Mouse (Mus musculus) liver, postnatal 0 days (tissue): Measurements from ENCODE around the gene Plekho1. TPM values are rescaled to one million over a fixed set of nuclear protein-coding genes. Genes with fewer than 3 reads are reported as not detected.
A peak's percentile ranks its signal among the peaks of the same experiment; 100 is the strongest.
"Not testable (repeated sequence)": the region's sequence is repeated elsewhere in the genome, so short reads cannot be mapped to it uniquely, and the experiment has no call there.

Experiments
- ATAC-seq: fragments of 200-750 bp; cut with Nextera tagmentation; 2 replicates; pipeline ENCODE4 v1.8.0; 2017; ENCODE audit warnings: mild to moderate bottlenecking, moderate library complexity
- DNase-seq: peaks from one replicate; pipeline ENCODE4 v3.0.0-alpha.2; 2016
- H3K27ac ChIP-seq: fragments of 300-500 bp; sonication (generic); 2 replicates; pipeline ENCODE4 v1.5.1; 2014; ENCODE audit warnings: antibody characterized with exemption, moderate library complexity, mild to moderate bottlenecking, low read depth
- H3K27me3 ChIP-seq: fragments of 300-500 bp; sonication (generic); 2 replicates; pipeline ENCODE4 v1.6.1; 2014; ENCODE audit warnings: low read length, control low read depth, mixed read lengths; ENCODE audit not compliant: insufficient read depth
- H3K36me3 ChIP-seq: fragments of 300-500 bp; sonication (generic); replicated peaks from 2 replicates; pipeline ENCODE4 v1.6.1; 2014; ENCODE audit warnings: mild to moderate bottlenecking, control low read depth, low read length, moderate library complexity, mixed read lengths; ENCODE audit not compliant: insufficient read depth
- H3K4me1 ChIP-seq: fragments of 300-500 bp; sonication (generic); 2 replicates; pipeline ENCODE4 v1.6.1; 2014; ENCODE audit warnings: antibody characterized with exemption, mild to moderate bottlenecking, control low read depth; ENCODE audit not compliant: insufficient read depth
- H3K4me2 ChIP-seq: fragments of 300-500 bp; sonication (generic); 2 replicates; pipeline ENCODE4 v1.6.1; 2014; ENCODE audit warnings: low read depth, mild to moderate bottlenecking, low read length, moderate library complexity, mixed read lengths
- H3K4me3 ChIP-seq: fragments of 300-500 bp; sonication (generic); 2 replicates; pipeline ENCODE4 v1.5.1; 2014; ENCODE audit warnings: low read depth, low read length
- H3K9ac ChIP-seq: fragments of 300-500 bp; sonication (generic); replicated peaks from 2 replicates; pipeline ENCODE4 v1.6.1; 2014; ENCODE audit warnings: mild to moderate bottlenecking, moderate library complexity
- H3K9me3 ChIP-seq: fragments of 300-500 bp; sonication (generic); 2 replicates; pipeline ENCODE4 v1.6.1; 2016; ENCODE audit warnings: mild to moderate bottlenecking, control low read depth, low read length, mixed read lengths
- CTCF ChIP-seq: sonication (generic); IDR thresholded peaks from 2 replicates; pipeline ENCODE4 v1.5.1; 2016; ENCODE audit warnings: antibody characterized with exemption, low read depth
- EP300 ChIP-seq: IDR thresholded peaks from 2 replicates; pipeline ENCODE4 v1.6.1; 2016; ENCODE audit warnings: antibody characterized with exemption, low read depth, mild to moderate bottlenecking
- WGBS: fragments of 180-500 bp; shearing (Covaris S2); extraction: QIAGEN DNeasy Blood & Tissue Kit; methylation state at CpG from one replicate; pipeline ENCODE4 v1.1.7; 2014; ENCODE audit not compliant: insufficient replicate concordance; 5-methylcytosine and 5-hydroxymethylcytosine counted together
- polyA plus RNA-seq: library from polyadenylated mRNA; unstranded; fragments of >200 nt; fragmentation: Nextera tagmentation; extraction: Ambion mirVana; gene quantifications from 2 replicates; pipeline ENCODE4 v1.2.1, GENCODE M21; 2015

Gene Plekho1
- polyA plus RNA-seq, 1 experiment from 2014 or later = 11.7 TPM

- no peak overlapping the region for H3K9ac ChIP-seq
- no peak overlapping the region for H3K4me2 ChIP-seq
- no peak for ATAC-seq
- H3K4me1 ChIP-seq = peaks cover 5% of the 10 kb centered on the region; the same call in 1 of the 2 replicates
- WGBS = 75% methylated on average over 12 of the region's 12 CpGs
- H3K9me3 ChIP-seq = no peaks in the 10 kb centered on the region
- H3K36me3 ChIP-seq = no peaks in the 10 kb centered on the region
- no peak overlapping the region for H3K4me3 ChIP-seq
- DNase-seq = no peak
- H3K27ac ChIP-seq = no peak overlapping the region
- no peaks in the 10 kb centered on the region for H3K27me3 ChIP-seq
- TF ChIP-seq EP300 = no peak
- TF ChIP-seq CTCF = no peak
Observed at GRCm38 (mm10) chr3:95980276-95980970, 15.4 kb downstream of the Plekho1 start.

- no peak overlapping the region for H3K27ac ChIP-seq
- ATAC-seq = no peak
- peaks cover 6% of the 10 kb centered on the region; the same call in 1 of the 2 replicates for H3K4me1 ChIP-seq
- no peaks in the 10 kb centered on the region for H3K36me3 ChIP-seq
- no peak for TF ChIP-seq EP300
- 0 out of 2 replicates have a peak, but pooled peaks have one; percentile 14 for TF ChIP-seq CTCF
- WGBS = 69% methylated on average over 9 of the region's 9 CpGs
- H3K9me3 ChIP-seq = no peaks in the 10 kb centered on the region
- DNase-seq = no peak
- H3K9ac ChIP-seq = no peak overlapping the region
- H3K27me3 ChIP-seq = peaks cover 10% of the 10 kb centered on the region
- no peak overlapping the region for H3K4me3 ChIP-seq
- H3K4me2 ChIP-seq = no peak overlapping the region
Observed at GRCm38 (mm10) chr3:95978265-95978664, 17.5 kb downstream of the Plekho1 start.

DNA sequence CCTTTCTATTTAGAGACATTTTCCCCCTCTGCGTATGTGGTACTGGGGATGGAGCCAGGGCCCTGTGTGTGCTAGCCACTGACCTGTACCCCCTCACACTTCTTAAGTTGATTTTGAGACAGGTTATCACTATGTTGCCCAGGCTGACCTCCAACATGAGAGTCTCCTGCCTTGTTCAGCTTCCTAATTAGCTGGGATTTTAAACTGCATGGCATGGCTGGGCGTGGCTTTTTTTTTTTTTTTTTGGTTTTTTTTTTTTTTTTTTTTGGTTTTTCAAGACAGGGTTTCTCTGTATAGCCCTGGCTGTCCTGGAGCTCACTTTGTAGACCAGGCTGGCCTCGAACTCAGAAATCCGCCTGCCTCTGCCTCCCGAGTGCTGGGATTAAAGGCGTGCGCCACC, 18.2 kb downstream of the Plekho1 start:
- ATAC-seq, H3K36me3 ChIP-seq, H3K4me1 ChIP-seq, H3K9ac ChIP-seq, H3K9me3 ChIP-seq, H3K27ac ChIP-seq, H3K4me3 ChIP-seq, DNase-seq, H3K4me2 ChIP-seq: not testable (repeated sequence)
- WGBS = 85% methylated on average over 6 of the region's 7 CpGs
- H3K27me3 ChIP-seq = peaks cover 16% of the 10 kb centered on the region

- H3K4me3 ChIP-seq = no peak overlapping the region
- no peaks in the 10 kb centered on the region for H3K9me3 ChIP-seq
- no peak overlapping the region for H3K4me2 ChIP-seq
- peaks cover 21% of the 10 kb centered on the region for H3K27me3 ChIP-seq
- TF ChIP-seq EP300 (no peak), CTCF (no peak)
- WGBS = 62% methylated on average over 3 of the region's 3 CpGs
- peaks cover 6% of the 10 kb centered on the region; the same call in 1 of the 2 replicates for H3K4me1 ChIP-seq
- no peak overlapping the region for H3K27ac ChIP-seq
- ATAC-seq = no peak
- no peak overlapping the region for H3K9ac ChIP-seq
- DNase-seq = no peak
- H3K36me3 ChIP-seq = no peaks in the 10 kb centered on the region
Observed at GRCm38 (mm10) chr3:95977079-95977478, 18.7 kb downstream of the Plekho1 start.

DNA sequence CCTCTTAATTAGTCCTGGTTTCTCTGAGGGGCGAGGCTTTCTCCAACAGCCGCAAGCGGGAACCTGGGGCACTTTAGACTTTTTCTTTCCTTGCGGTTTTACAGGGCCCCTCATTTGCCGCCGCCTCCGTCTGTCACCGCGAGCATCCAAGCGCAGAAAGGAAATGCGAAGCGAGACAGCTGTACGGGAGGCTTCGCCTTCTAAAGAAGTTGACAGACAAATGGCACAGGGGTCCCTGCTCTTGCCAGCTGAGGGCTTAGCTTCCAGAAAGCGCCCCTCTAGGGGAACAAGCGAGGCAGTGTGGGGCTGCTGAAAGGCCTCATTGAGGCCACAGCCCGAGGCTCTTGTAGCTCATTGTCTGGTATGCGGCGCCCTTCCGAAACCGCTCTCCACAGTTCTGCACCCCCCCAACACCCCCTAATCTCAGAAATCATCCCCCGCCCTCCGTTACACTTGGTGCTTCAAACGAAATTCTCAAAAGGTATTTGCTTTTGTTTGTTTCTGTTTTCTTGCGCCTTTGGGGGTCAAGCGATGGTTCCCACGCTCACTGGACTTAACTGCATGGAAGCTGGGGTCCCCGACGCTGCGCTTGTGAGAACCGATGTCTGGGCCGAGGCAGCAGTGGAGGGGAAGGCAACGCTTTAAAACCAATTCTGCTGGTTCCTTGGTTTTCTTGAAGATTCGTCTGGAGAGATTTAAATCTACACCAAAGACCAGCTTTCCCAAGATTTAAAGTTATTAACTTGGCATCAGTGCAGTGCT, 22.7 kb downstream of the Plekho1 start:
- ATAC-seq (peak; percentile 47; the same call in 1 of the 2 replicates), DNase-seq (peak; percentile 56)
- Histone ChIP-seq H3K27me3 (peaks cover 23% of the 10 kb centered on the region), H3K4me1 (peaks cover 6% of the 10 kb centered on the region; the same call in 1 of the 2 replicates), H3K4me3 (peak overlapping the region; percentile 22; the same call in 1 of the 2 replicates), H3K27ac (peak overlapping the region; percentile 81), H3K9me3 (no peaks in the 10 kb centered on the region), H3K36me3 (no peaks in the 10 kb centered on the region), H3K4me2 (peak overlapping the region; percentile 49), H3K9ac (peak overlapping the region; percentile 53)
- WGBS = 8% methylated on average over 34 of the region's 34 CpGs
- TF ChIP-seq CTCF (no peak), EP300 (no peak)

DNA sequence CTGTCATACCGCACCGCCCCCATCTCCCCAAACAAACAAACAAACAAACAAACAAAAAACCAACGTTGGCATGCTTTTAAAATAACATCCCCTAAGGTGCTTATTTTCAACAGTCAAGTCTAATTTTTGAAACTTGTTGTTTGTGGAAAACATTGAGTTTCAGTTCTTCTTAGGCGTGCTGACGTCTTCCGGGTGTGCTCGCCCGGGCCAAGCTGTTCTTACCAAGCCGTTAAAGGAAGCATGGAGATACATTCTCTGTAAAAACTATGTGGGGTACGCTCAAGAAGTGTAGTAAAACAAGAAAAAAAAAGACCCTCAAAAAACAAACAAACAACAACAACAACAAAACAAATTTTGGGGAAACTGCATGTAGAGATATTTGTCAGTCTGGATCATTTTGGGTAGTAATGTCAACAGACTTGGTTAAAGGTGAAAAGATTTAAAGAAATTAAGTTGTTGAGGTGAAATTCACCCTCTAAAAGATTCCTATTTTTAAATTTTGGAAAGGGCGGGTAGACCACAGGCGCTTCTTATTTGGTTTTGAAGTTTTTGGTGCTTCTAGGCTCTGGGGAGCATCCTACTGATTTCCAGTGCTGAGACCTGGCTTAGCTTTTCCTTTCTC, 23.4 kb downstream of the Plekho1 start:
- 55% methylated on average over 12 of the region's 12 CpGs for WGBS
- Histone ChIP-seq H3K36me3 (no peaks in the 10 kb centered on the region), H3K9ac (peak overlapping the region; percentile 53), H3K4me1 (peaks cover 6% of the 10 kb centered on the region; the same call in 1 of the 2 replicates), H3K4me2 (peak overlapping the region; percentile 49), H3K27ac (peak overlapping the region; percentile 81), H3K4me3 (0 out of 2 replicates have a peak overlapping the region, but pooled peaks have one; percentile 22), H3K9me3 (no peaks in the 10 kb centered on the region), H3K27me3 (peaks cover 23% of the 10 kb centered on the region)
- DNase-seq (no peak), ATAC-seq (no peak; the same call in 1 of the 2 replicates)
- no peak for TF ChIP-seq CTCF
- TF ChIP-seq EP300 = 0 out of 2 replicates have a peak, but pooled peaks have one; percentile 20

- H3K9ac ChIP-seq, DNase-seq, H3K27ac ChIP-seq, H3K36me3 ChIP-seq, ATAC-seq, H3K4me2 ChIP-seq, H3K4me1 ChIP-seq, H3K9me3 ChIP-seq, H3K4me3 ChIP-seq: not testable (repeated sequence)
- 64% methylated on average over 4 of the region's 7 CpGs for whole genome bisulfite sequencing
- H3K27me3 ChIP-seq = peaks cover 23% of the 10 kb centered on the region
Observed at GRCm38 (mm10) chr3:95970661-95971060, 25.1 kb downstream of the Plekho1 start.
